Mouse (Mus musculus): Measurements from ENCODE around the gene Ngrn. TPM values are rescaled to one million over a fixed set of nuclear protein-coding genes. Genes with fewer than 3 reads are reported as not detected.

The Ngrn gene
- polyA plus RNA-seq, 1 experiment from 2014 or later, result 50.4 TPM

GRCm38 (mm10) chr7:80246148-80246721, 14.8 kb upstream of the Ngrn start, which contains the start of gene Ttll13:
TSS of gene Ttll13 (plus strand) at chr7:80246376.
- no peaks in the 10 kb centered on the region for H3K36me3 ChIP-seq (ENCODE audit: control insufficient read depth, insufficient read depth, low read length)
- H3K4me2 ChIP-seq (ENCODE audit: low read depth, low read length, severe bottlenecking), result peak within 1 kb of the TSS; percentile 58
- H3K9ac ChIP-seq (ENCODE audit: low read length), result peak within 1 kb of the TSS; percentile 66
- ATAC-seq (replicated peaks; ENCODE audit: low FRiP score) (peak; percentile 97), DNase-seq (ENCODE audit: low spot score) (peak; percentile 99)
- no peaks in the 10 kb centered on the region for H3K9me3 ChIP-seq (ENCODE audit: control insufficient read depth, low read length)
- H3K27ac ChIP-seq (ENCODE audit: low read depth, low read length), result peak within 1 kb of the TSS; percentile 57; the same call in 1 of the 2 replicates
- under 1% methylated on average over 48 of the region's 48 CpGs for WGBS
- H3K4me3 ChIP-seq (ENCODE audit: low read depth, low read length), result peak within 1 kb of the TSS; percentile 49
- H3K27me3 ChIP-seq (ENCODE audit: control insufficient read depth, insufficient read depth, low read length), result no peaks in the 10 kb centered on the region
- no peaks in the 10 kb centered on the region; the same call in 1 of the 2 replicates for H3K4me1 ChIP-seq (replicated peaks; ENCODE audit: control insufficient read depth, insufficient read depth, low read length)

DNA sequence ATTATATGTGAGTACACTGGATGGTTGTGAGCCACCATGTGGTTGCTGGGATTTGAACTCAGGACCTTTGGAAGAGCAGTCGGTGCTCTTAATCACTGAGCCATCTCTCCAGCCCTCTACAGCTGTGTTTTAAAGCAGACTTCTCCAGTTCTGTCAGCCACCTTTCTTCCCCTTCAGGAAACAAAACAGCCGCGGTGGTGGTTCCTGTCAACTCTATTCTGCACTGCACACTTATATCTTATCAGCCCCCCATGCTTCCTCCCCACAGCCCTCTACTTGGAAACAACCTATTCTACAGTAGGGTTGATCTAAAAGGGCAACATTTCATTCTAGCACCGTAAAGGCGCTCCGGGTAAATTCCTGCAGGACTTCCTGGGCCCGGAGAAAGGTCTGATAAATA, 14.2 kb upstream of the Ngrn start:
- no peaks in the 10 kb centered on the region for H3K27me3 ChIP-seq (ENCODE audit: control insufficient read depth, insufficient read depth, low read length)
- no peak overlapping the region; the same call in 1 of the 2 replicates for H3K27ac ChIP-seq (ENCODE audit: low read depth, low read length)
- no peak for DNase-seq (ENCODE audit: low spot score)
- no peaks in the 10 kb centered on the region for H3K36me3 ChIP-seq (ENCODE audit: control insufficient read depth, insufficient read depth, low read length)
- peak overlapping the region; percentile 49 for H3K4me3 ChIP-seq (ENCODE audit: low read depth, low read length)
- no peak overlapping the region; the same call in 1 of the 2 replicates for H3K4me2 ChIP-seq (ENCODE audit: low read depth, low read length, severe bottlenecking)
- no peaks in the 10 kb centered on the region for H3K9me3 ChIP-seq (ENCODE audit: control insufficient read depth, low read length)
- no peaks in the 10 kb centered on the region; the same call in 1 of the 2 replicates for H3K4me1 ChIP-seq (replicated peaks; ENCODE audit: control insufficient read depth, insufficient read depth, low read length)
- peak overlapping the region; percentile 66 for H3K9ac ChIP-seq (ENCODE audit: low read length)
- ATAC-seq (replicated peaks; ENCODE audit: low FRiP score), result no peak
- WGBS, result 72% methylated on average over 7 of the region's 7 CpGs

DNA sequence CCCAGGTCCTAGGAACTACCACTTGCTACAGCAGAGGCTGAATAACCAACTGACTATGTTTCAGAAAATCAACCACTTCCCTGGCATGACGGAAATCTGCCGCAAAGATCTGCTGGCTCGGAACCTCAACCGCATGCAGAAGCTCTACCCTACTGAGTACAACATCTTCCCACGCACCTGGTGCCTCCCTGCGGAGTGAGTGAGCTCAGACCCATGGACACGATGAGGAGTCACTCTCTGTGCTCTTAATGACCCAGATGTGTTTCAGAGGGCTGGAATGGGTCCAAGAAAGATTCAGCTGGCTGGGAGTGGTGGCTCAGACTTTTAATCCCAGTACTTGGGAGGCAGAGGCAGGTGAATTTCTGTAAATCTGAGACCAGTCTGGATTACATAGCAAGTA, 8.6 kb upstream of the Ngrn start:
- 82% methylated on average over 7 of the region's 7 CpGs for WGBS
- Histone ChIP-seq H3K36me3 (ENCODE audit: control insufficient read depth, insufficient read depth, low read length) (no peaks in the 10 kb centered on the region), H3K4me3 (ENCODE audit: low read depth, low read length) (no peak overlapping the region), H3K4me2 (ENCODE audit: low read depth, low read length, severe bottlenecking) (no peak overlapping the region), H3K4me1 (replicated peaks; ENCODE audit: control insufficient read depth, insufficient read depth, low read length) (no peaks in the 10 kb centered on the region), H3K9me3 (ENCODE audit: control insufficient read depth, low read length) (no peaks in the 10 kb centered on the region), H3K27ac (ENCODE audit: low read depth, low read length) (no peak overlapping the region), H3K9ac (ENCODE audit: low read length) (no peak overlapping the region), H3K27me3 (ENCODE audit: control insufficient read depth, insufficient read depth, low read length) (no peaks in the 10 kb centered on the region)
- no peak for DNase-seq (ENCODE audit: low spot score)
- no peak for ATAC-seq (replicated peaks; ENCODE audit: low FRiP score)

DNA sequence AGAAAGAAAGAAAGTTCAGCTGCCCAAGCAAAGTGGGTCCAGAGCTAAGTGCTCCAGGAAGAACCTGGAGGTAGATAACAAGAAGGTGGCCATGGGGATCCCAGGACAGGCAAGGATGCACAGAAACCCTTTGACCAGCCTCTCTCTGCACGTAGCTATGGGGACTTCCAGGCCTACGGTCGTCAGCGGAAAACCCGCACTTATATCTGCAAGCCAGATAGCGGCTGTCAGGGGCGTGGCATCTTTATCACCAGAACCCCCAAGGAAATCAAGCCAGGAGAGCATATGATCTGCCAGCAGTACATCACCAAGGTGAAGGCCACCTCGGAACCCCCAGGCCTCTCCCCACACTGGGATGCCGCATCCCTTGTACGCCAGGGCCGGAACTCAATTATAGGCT, 8.1 kb upstream of the Ngrn start:
- H3K4me3 ChIP-seq (ENCODE audit: low read depth, low read length), result no peak overlapping the region

DNA sequence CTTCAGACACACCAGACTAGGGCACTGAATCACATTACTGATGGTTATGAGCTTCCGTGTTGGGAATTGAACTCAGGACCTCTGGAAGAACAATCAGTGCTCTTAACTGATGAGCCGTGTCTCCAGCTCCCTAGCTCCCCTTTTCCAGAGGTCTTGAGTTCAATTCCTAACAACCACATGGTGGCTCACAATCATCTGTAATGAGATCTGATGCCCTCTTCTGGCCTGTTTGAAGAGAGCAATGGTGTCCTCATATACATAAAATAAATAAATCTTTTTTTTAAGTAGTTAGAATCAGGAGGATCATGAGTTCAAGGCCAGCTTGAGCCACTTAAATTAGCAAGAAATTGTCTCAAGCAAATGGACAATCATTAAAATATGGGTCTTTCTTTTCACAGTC, 5.0 kb upstream of the Ngrn start:
- 74% methylated on average over 2 of the region's 2 CpGs for WGBS
- ATAC-seq (replicated peaks; ENCODE audit: low FRiP score), result no peak
- Histone ChIP-seq H3K4me2 (ENCODE audit: low read depth, low read length, severe bottlenecking) (no peak overlapping the region), H3K9me3 (ENCODE audit: control insufficient read depth, low read length) (no peaks in the 10 kb centered on the region), H3K27me3 (ENCODE audit: control insufficient read depth, insufficient read depth, low read length) (no peaks in the 10 kb centered on the region), H3K36me3 (ENCODE audit: control insufficient read depth, insufficient read depth, low read length) (no peaks in the 10 kb centered on the region), H3K27ac (ENCODE audit: low read depth, low read length) (no peak overlapping the region), H3K4me3 (ENCODE audit: low read depth, low read length) (no peak overlapping the region), H3K9ac (ENCODE audit: low read length) (no peak overlapping the region), H3K4me1 (replicated peaks; ENCODE audit: control insufficient read depth, insufficient read depth, low read length) (no peaks in the 10 kb centered on the region)
- DNase-seq (ENCODE audit: low spot score), result no peak

More for the DNA sequence above, 8.1 kb upstream of the Ngrn start:
- 84% methylated on average over 11 of the region's 11 CpGs for WGBS
- no peaks in the 10 kb centered on the region for H3K9me3 ChIP-seq (ENCODE audit: control insufficient read depth, low read length)
- no peaks in the 10 kb centered on the region for H3K4me1 ChIP-seq (replicated peaks; ENCODE audit: control insufficient read depth, insufficient read depth, low read length)
- H3K4me2 ChIP-seq (ENCODE audit: low read depth, low read length, severe bottlenecking), result no peak overlapping the region
- DNase-seq (ENCODE audit: low spot score) (no peak), ATAC-seq (replicated peaks; ENCODE audit: low FRiP score) (no peak)
- H3K9ac ChIP-seq (ENCODE audit: low read length), result no peak overlapping the region
- no peak overlapping the region for H3K27ac ChIP-seq (ENCODE audit: low read depth, low read length)
- no peaks in the 10 kb centered on the region for H3K27me3 ChIP-seq (ENCODE audit: control insufficient read depth, insufficient read depth, low read length)
- H3K36me3 ChIP-seq (ENCODE audit: control insufficient read depth, insufficient read depth, low read length), result no peaks in the 10 kb centered on the region

DNA sequence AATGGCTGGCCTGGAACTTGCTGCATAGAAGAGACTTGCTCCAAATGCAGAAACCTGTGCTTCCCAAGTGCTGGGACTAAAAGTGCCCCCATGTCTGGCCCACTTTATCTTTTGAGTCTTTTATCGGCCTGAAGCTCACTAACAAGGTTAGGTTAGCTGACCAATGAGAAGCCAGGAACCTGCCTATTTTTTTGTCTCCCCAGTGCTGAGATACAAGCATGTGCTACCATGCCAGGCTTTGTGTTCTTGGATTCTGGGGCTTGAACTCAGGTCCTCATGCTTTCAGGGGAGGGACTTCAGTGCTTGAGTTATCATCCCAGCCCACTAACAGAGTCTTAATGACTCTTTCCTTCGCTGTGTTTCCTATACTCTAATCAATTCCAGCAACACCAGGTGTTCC, 3.3 kb upstream of the Ngrn start:
- WGBS, result 68% methylated on average over 2 of the region's 2 CpGs
- no peak overlapping the region for H3K27ac ChIP-seq (ENCODE audit: low read depth, low read length)
- H3K4me2 ChIP-seq (ENCODE audit: low read depth, low read length, severe bottlenecking), result no peak overlapping the region
- H3K9ac ChIP-seq (ENCODE audit: low read length), result no peak overlapping the region
- DNase-seq (ENCODE audit: low spot score) (no peak), ATAC-seq (replicated peaks; ENCODE audit: low FRiP score) (no peak)
- H3K4me1 ChIP-seq (replicated peaks; ENCODE audit: control insufficient read depth, insufficient read depth, low read length), result peaks cover 5% of the 10 kb centered on the region; the same call in 1 of the 2 replicates
- no peaks in the 10 kb centered on the region for H3K36me3 ChIP-seq (ENCODE audit: control insufficient read depth, insufficient read depth, low read length)
- H3K9me3 ChIP-seq (ENCODE audit: control insufficient read depth, low read length), result no peaks in the 10 kb centered on the region
- no peaks in the 10 kb centered on the region for H3K27me3 ChIP-seq (ENCODE audit: control insufficient read depth, insufficient read depth, low read length)
- no peak overlapping the region for H3K4me3 ChIP-seq (ENCODE audit: low read depth, low read length)

DNA sequence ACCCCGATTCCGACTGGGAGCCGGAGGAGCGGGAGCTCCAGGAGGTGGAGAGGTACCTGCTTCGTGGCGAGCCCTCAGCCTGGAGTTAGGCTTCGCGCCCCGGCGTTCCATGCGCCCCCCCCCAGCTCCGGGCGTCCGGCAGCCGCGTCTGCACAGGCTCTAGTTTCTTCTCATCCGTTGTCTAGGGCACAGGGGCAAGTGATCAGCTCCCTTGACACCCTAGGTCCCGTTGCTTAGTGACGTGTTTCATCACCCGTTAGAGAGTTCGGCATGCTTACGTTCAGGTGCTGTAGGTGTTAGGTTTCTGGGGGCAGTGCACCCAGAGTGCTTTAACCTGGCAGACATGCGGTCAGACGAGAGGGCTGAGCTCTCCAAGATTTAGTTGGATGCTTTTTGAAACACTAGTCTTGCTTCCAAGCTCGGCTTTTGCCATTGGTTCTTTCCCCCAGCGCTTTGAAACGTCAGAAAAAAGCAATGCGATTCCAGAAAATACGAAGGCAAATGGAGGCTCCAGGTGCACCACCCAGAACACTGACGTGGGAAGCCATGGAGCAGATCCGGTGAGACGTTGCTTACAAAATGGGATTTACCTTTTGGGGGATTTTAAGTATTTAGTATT, 466 bp downstream of the Ngrn start:
- Histone ChIP-seq H3K9ac (ENCODE audit: low read length) (peak overlapping the region; percentile 80), H3K27me3 (ENCODE audit: control insufficient read depth, insufficient read depth, low read length) (no peaks in the 10 kb centered on the region), H3K27ac (ENCODE audit: low read depth, low read length) (no peak overlapping the region), H3K36me3 (ENCODE audit: control insufficient read depth, insufficient read depth, low read length) (peaks cover under 1% of the 10 kb centered on the region; the same call in 1 of the 2 replicates), H3K4me3 (ENCODE audit: low read depth, low read length) (peak overlapping the region; percentile 81), H3K4me2 (ENCODE audit: low read depth, low read length, severe bottlenecking) (peak overlapping the region; percentile 90), H3K9me3 (ENCODE audit: control insufficient read depth, low read length) (no peaks in the 10 kb centered on the region), H3K4me1 (replicated peaks; ENCODE audit: control insufficient read depth, insufficient read depth, low read length) (peaks cover 5% of the 10 kb centered on the region; the same call in 1 of the 2 replicates)
- 2% methylated on average over 32 of the region's 32 CpGs for WGBS
- no peak for DNase-seq (ENCODE audit: low spot score)
- peak; percentile 51; the same call in 1 of the 2 replicates for ATAC-seq (replicated peaks; ENCODE audit: low FRiP score)

- H3K27ac ChIP-seq (ENCODE audit: low read depth, low read length), result no peak overlapping the region
- WGBS, result 96% methylated on average over 12 of the region's 12 CpGs
- H3K4me2 ChIP-seq (ENCODE audit: low read depth, low read length, severe bottlenecking), result no peak overlapping the region
- no peak for DNase-seq (ENCODE audit: low spot score)
- no peak for ATAC-seq (replicated peaks; ENCODE audit: low FRiP score)
- H3K4me3 ChIP-seq (ENCODE audit: low read depth, low read length), result no peak overlapping the region
- H3K4me1 ChIP-seq (replicated peaks; ENCODE audit: control insufficient read depth, insufficient read depth, low read length), result peaks cover 8% of the 10 kb centered on the region; the same call in 1 of the 2 replicates
- no peak overlapping the region for H3K9ac ChIP-seq (ENCODE audit: low read length)
- H3K9me3 ChIP-seq (ENCODE audit: control insufficient read depth, low read length), result no peaks in the 10 kb centered on the region
- no peaks in the 10 kb centered on the region for H3K27me3 ChIP-seq (ENCODE audit: control insufficient read depth, insufficient read depth, low read length)
- peaks cover 5% of the 10 kb centered on the region; the same call in 1 of the 2 replicates for H3K36me3 ChIP-seq (ENCODE audit: control insufficient read depth, insufficient read depth, low read length)
Observed at GRCm38 (mm10) chr7:80264606-80265005, 3.6 kb downstream of the Ngrn start.
